Mouse (Mus musculus) liver, embryonic 16.5 days (tissue): ENCODE data around the gene Hes7. TPM values are rescaled to one million over a fixed set of nuclear protein-coding genes. Genes with fewer than 3 reads are reported as not detected.

ENCODE experiments used
- ATAC-seq: fragments of 200-750 bp; cut with Nextera tagmentation; 2 replicates; pipeline ENCODE4 v1.8.0; 2017; ENCODE audit warnings: low read depth, mild to moderate bottlenecking, moderate number of reproducible peaks, moderate library complexity
- H3K27ac ChIP-seq: fragments of 300-500 bp; sonication (generic); 2 replicates; pipeline ENCODE4 v1.5.1; 2014; ENCODE audit warnings: mild to moderate bottlenecking, low read length
- H3K27me3 ChIP-seq: fragments of 300-500 bp; sonication (generic); 2 replicates; pipeline ENCODE4 v1.6.1; 2014; ENCODE audit warnings: low read depth, low read length, mixed read lengths; ENCODE audit not compliant: control insufficient read depth, insufficient read depth
- H3K36me3 ChIP-seq: fragments of 300-500 bp; sonication (generic); 2 replicates; pipeline ENCODE4 v1.6.1; 2014; ENCODE audit warnings: mild to moderate bottlenecking; ENCODE audit not compliant: control insufficient read depth, insufficient read depth
- H3K4me1 ChIP-seq: fragments of 300-500 bp; sonication (generic); 2 replicates; pipeline ENCODE4 v1.6.1; 2014; ENCODE audit warnings: low read depth, low read length, mixed read lengths; ENCODE audit not compliant: control insufficient read depth
- H3K4me2 ChIP-seq: fragments of 300-500 bp; sonication (generic); 2 replicates; pipeline ENCODE4 v1.6.1; 2014; ENCODE audit warnings: low read depth, low read length, mixed read lengths
- H3K4me3 ChIP-seq: fragments of 300-500 bp; sonication (generic); 2 replicates; pipeline ENCODE4 v1.5.1; 2014; ENCODE audit warnings: low read depth, mild to moderate bottlenecking, low read length
- H3K9ac ChIP-seq: fragments of 300-500 bp; sonication (generic); 2 replicates; pipeline ENCODE4 v1.6.1; 2014; ENCODE audit warnings: low read depth, low read length
- H3K9me3 ChIP-seq: fragments of 300-500 bp; sonication (generic); replicated peaks from 2 replicates; pipeline ENCODE4 v1.6.1; 2016; ENCODE audit warnings: low read length; ENCODE audit not compliant: control insufficient read depth
- WGBS: fragments of 180-500 bp; shearing (Covaris S2); extraction: QIAGEN DNeasy Blood & Tissue Kit; methylation state at CpG from one replicate; pipeline ENCODE4 v1.1.7; 2014; ENCODE audit not compliant: insufficient replicate concordance; 5-methylcytosine and 5-hydroxymethylcytosine counted together
- polyA plus RNA-seq: library from polyadenylated mRNA; unstranded; fragments of >200 nt; fragmentation: Nextera tagmentation; extraction: Ambion mirVana; gene quantifications from 2 replicates; pipeline ENCODE4 v1.2.1, GENCODE M21; 2015

Gene Hes7
- polyA plus RNA-seq, 1 experiment from 2014 or later, result 0.07 TPM

- peak; percentile 43 for ATAC-seq
- peak overlapping the region; percentile 97 for H3K27ac ChIP-seq
- peaks cover 29% of the 10 kb centered on the region for H3K36me3 ChIP-seq
- peaks cover 59% of the 10 kb centered on the region for H3K4me1 ChIP-seq
- 0% methylated on average over 19 of the region's 19 CpGs for WGBS
- no peaks in the 10 kb centered on the region for H3K27me3 ChIP-seq
- peak overlapping the region; percentile 74 for H3K9ac ChIP-seq
- no peaks in the 10 kb centered on the region for H3K9me3 ChIP-seq
- H3K4me3 ChIP-seq, result peak overlapping the region; percentile 67
- peak overlapping the region; percentile 96 for H3K4me2 ChIP-seq
These were observed 21.5 kb upstream of the Hes7 start for GRCm38 (mm10) chr11:69098762-69099091.

DNA sequence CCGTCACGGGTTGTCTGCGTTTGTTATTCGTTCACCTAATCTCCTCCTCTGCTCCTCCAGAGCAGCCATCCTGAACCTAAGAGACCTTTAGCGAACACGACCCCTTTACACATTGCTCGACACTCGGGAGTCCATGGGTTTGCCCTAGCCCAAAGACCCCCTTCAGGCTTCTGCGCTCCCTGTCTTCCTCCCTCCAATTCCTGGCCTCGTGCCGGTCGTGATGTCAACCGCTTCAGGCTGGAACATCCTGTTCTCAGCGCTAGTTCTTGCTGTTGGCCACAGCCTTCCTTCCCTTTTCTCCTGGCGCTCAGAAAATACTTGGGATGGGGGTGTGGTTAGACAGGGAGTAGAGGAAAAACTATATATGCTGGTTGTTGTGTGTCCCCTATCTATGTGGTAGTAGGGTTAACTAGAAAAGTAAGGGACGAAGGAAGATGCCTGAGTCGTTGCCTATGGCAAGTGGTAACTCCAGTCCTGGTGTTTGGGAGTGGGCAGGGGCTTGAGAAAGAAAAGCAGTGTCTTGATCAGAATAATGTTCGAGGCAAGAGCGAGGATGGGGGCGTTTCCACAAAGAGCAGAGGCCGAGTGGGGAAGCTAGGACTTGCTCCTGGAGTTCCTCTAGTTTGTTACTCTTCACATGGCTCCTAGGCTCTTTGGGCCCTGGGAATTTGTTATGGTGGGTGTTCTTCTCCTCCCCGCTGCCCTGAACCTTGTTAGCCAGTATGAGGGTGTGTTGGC lies 20.9 kb upstream of the Hes7 start:
- H3K36me3 ChIP-seq, result peaks cover 34% of the 10 kb centered on the region
- H3K4me2 ChIP-seq, result peak overlapping the region; percentile 96
- H3K9ac ChIP-seq, result peak overlapping the region; percentile 74
- H3K4me1 ChIP-seq, result peaks cover 58% of the 10 kb centered on the region
- no peaks in the 10 kb centered on the region for H3K9me3 ChIP-seq
- ATAC-seq, result no peak
- H3K4me3 ChIP-seq, result peak overlapping the region; percentile 67
- WGBS, result under 1% methylated on average over 22 of the region's 22 CpGs
- H3K27ac ChIP-seq, result peak overlapping the region; percentile 88
- no peaks in the 10 kb centered on the region for H3K27me3 ChIP-seq

GRCm38 (mm10) chr11:69099915-69100345 lies 20.3 kb upstream of the Hes7 start:
- peak overlapping the region; percentile 74 for H3K9ac ChIP-seq
- H3K4me2 ChIP-seq, result peak overlapping the region; percentile 96
- no peaks in the 10 kb centered on the region for H3K9me3 ChIP-seq
- H3K4me3 ChIP-seq, result peak overlapping the region; percentile 67
- H3K4me1 ChIP-seq, result peaks cover 54% of the 10 kb centered on the region
- WGBS, result 2% methylated on average over 23 of the region's 23 CpGs
- H3K36me3 ChIP-seq, result peaks cover 40% of the 10 kb centered on the region
- H3K27ac ChIP-seq, result peak overlapping the region; percentile 88
- ATAC-seq, result 0 out of 2 replicates have a peak, but pooled peaks have one; percentile 1
- H3K27me3 ChIP-seq, result no peaks in the 10 kb centered on the region

DNA sequence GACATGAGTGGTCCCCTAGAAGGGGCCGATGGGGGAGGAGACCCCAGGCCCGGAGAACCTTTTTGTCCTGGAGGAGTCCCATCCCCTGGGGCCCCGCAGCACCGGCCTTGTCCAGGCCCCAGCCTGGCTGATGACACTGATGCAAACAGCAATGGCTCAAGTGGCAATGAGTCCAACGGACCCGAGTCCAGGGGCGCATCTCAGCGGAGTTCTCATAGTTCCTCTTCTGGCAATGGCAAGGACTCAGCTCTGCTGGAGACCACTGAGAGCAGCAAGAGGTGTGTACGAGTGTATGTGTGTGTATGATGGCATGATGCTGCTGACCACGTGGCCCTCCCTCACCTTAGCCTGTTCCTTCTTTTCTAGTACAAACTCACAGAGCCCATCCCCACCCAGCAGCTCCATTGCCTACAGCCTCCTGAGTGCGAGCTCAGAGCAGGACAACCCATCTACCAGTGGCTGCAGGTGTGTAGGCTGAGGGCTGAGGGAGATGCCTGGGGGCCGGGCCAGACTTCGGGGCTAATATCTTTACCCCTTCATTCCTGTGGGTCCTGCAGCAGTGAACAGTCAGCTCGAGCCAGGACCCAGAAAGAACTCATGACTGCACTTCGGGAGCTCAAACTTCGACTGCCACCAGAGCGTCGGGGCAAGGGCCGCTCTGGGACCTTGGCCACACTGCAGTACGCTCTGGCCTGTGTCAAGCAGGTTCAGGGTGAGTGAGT lies 19.4 kb upstream of the Hes7 start:
- peak overlapping the region; percentile 1; the same call in 1 of the 2 replicates for H3K9ac ChIP-seq
- peak overlapping the region; percentile 67 for H3K4me3 ChIP-seq
- ATAC-seq, result no peak
- WGBS, result 74% methylated on average over 20 of the region's 20 CpGs
- H3K9me3 ChIP-seq, result no peaks in the 10 kb centered on the region
- H3K27ac ChIP-seq, result peak overlapping the region; percentile 10
- no peaks in the 10 kb centered on the region for H3K27me3 ChIP-seq
- H3K36me3 ChIP-seq, result peaks cover 49% of the 10 kb centered on the region
- H3K4me1 ChIP-seq, result peaks cover 49% of the 10 kb centered on the region
- peak overlapping the region; percentile 96 for H3K4me2 ChIP-seq

- no peak for ATAC-seq
- Histone ChIP-seq H3K27ac (no peak overlapping the region), H3K4me3 (no peak overlapping the region), H3K27me3 (no peaks in the 10 kb centered on the region), H3K4me1 (peaks cover 38% of the 10 kb centered on the region), H3K9me3 (no peaks in the 10 kb centered on the region), H3K4me2 (no peak overlapping the region), H3K9ac (no peak overlapping the region), H3K36me3 (peaks cover 53% of the 10 kb centered on the region)
- WGBS, result 82% methylated on average over 21 of the region's 21 CpGs
These were observed 18.4 kb upstream of the Hes7 start for GRCm38 (mm10) chr11:69101604-69102402.

GRCm38 (mm10) chr11:69102403-69102725 lies 17.8 kb upstream of the Hes7 start:
- Histone ChIP-seq H3K36me3 (peaks cover 55% of the 10 kb centered on the region), H3K4me1 (peaks cover 33% of the 10 kb centered on the region), H3K4me2 (no peak overlapping the region), H3K9ac (no peak overlapping the region), H3K27ac (no peak overlapping the region), H3K9me3 (no peaks in the 10 kb centered on the region), H3K4me3 (no peak overlapping the region), H3K27me3 (no peaks in the 10 kb centered on the region)
- WGBS, result 91% methylated on average over 7 of the region's 7 CpGs
- no peak for ATAC-seq

DNA sequence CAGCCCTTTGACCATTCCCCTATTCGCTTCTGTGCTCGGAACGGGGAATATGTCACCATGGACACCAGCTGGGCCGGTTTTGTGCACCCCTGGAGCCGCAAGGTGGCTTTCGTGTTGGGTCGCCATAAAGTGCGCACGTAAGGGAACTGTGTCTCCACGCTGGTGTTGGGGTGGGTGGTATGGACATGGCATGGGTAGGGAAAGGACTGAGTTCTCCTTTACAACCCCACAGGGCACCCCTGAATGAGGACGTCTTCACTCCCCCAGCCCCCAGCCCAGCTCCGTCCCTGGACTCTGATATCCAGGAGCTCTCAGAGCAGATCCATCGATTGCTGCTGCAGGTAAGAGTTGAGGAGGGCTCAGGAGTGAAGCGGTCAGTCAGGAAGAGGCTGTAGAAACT lies 17.1 kb upstream of the Hes7 start:
- Histone ChIP-seq H3K9ac (no peak overlapping the region), H3K27ac (no peak overlapping the region), H3K4me2 (no peak overlapping the region), H3K4me1 (peaks cover 26% of the 10 kb centered on the region), H3K36me3 (peaks cover 59% of the 10 kb centered on the region), H3K27me3 (no peaks in the 10 kb centered on the region), H3K9me3 (no peaks in the 10 kb centered on the region), H3K4me3 (no peak overlapping the region)
- 87% methylated on average over 14 of the region's 14 CpGs for WGBS
- ATAC-seq, result no peak

- H3K27me3 ChIP-seq, result no peaks in the 10 kb centered on the region
- H3K27ac ChIP-seq, result no peak overlapping the region
- no peak overlapping the region for H3K4me2 ChIP-seq
- WGBS, result 81% methylated on average over 15 of the region's 15 CpGs
- H3K36me3 ChIP-seq, result peaks cover 62% of the 10 kb centered on the region
- H3K9me3 ChIP-seq, result no peaks in the 10 kb centered on the region
- no peak for ATAC-seq
- H3K4me1 ChIP-seq, result peaks cover 20% of the 10 kb centered on the region
- no peak overlapping the region for H3K9ac ChIP-seq
- no peak overlapping the region for H3K4me3 ChIP-seq
These were observed 16.4 kb upstream of the Hes7 start for GRCm38 (mm10) chr11:69103531-69104435.
